ENCODE assay signal across 27 mouse cellular contexts in genomic region chr3:149496122-149496521, GRCm38 (mm10).
DNase-seq lines count a peak whose midpoint lies in the region; ATAC-seq and TF ChIP-seq lines count a peak whose summit lies in the region.
"Had no signal": no experiment of that assay in that cellular context is flagged by ENCODE, and none has a peak within 500 bp of the region (broad histone marks: within the 10 kb centered on the region; RNA-seq: fewer than 3 reads in every experiment).

No protein-coding gene starts in this region.

- H3K4me3 ChIP-seq in intestine, embryonic 14.5 days (ENCODE audit: low read depth, low read length): no peak overlapping the region
- no peak overlapping the region for H3K4me3 ChIP-seq in intestine, postnatal 0 days (ENCODE audit: low read depth, low read length)
- H3K4me3 ChIP-seq in embryonic facial prominence, embryonic 12.5 days: no peak overlapping the region
- H3K4me3 ChIP-seq in intestine, embryonic 15.5 days (replicated peaks): no peak overlapping the region
- H3K4me3 ChIP-seq in stomach, embryonic 14.5 days (ENCODE audit: low read depth, low read length): no peak overlapping the region
- H3K4me3 ChIP-seq: forebrain, embryonic 13.5 days; heart, embryonic 10.5 days; heart, embryonic 15.5 days; hindbrain, embryonic 12.5 days; liver, embryonic 12.5 days; midbrain, embryonic 10.5 days; midbrain, embryonic 15.5 days; neural tube, embryonic 15.5 days had no signal

- DNase-seq in intestine, embryonic 14.5 days (ENCODE audit: low spot score): no peak
- DNase-seq in cerebellum, postnatal 25 days: no peak
- DNase-seq in right cerebral cortex, adult 18-20 months: no peak
- DNase-seq in heart, adult 9 months (ENCODE audit: low spot score in 2 of 2): no peak
- DNase-seq: cerebellum, adult 8-10 months; cerebellum, postnatal 36 days; gastrocnemius, postnatal 14 days; heart, postnatal 36 days; kidney, adult 18-20 months; layer of hippocampus, postnatal 36 days; liver, postnatal 0 days; thymus, adult 2 months; thymus, postnatal 36 days had no signal

- WGBS in intestine, embryonic 14.5 days: 38% methylated on average over 2 of the region's 2 CpGs
- WGBS in intestine, postnatal 0 days: 50% methylated on average over 2 of the region's 2 CpGs
- WGBS in embryonic facial prominence, embryonic 12.5 days: 35% methylated on average over 2 of the region's 2 CpGs
- 54% methylated on average over 2 of the region's 2 CpGs for WGBS in intestine, embryonic 15.5 days
- WGBS in stomach, embryonic 14.5 days: 42% methylated on average over 2 of the region's 2 CpGs

- H3K36me3 ChIP-seq in intestine, embryonic 14.5 days (ENCODE audit: control insufficient read depth, insufficient read depth, low read length): no peaks in the 10 kb centered on the region
- no peaks in the 10 kb centered on the region for H3K36me3 ChIP-seq in intestine, postnatal 0 days (ENCODE audit: control insufficient read depth, insufficient read depth)
- H3K36me3 ChIP-seq in embryonic facial prominence, embryonic 12.5 days: no peaks in the 10 kb centered on the region
- H3K36me3 ChIP-seq in intestine, embryonic 15.5 days: no peaks in the 10 kb centered on the region
- H3K36me3 ChIP-seq in stomach, embryonic 14.5 days (ENCODE audit: control insufficient read depth, insufficient read depth, low read length): no peaks in the 10 kb centered on the region
- H3K36me3 ChIP-seq: heart, embryonic 10.5 days; heart, embryonic 15.5 days; hindbrain, embryonic 12.5 days; liver, embryonic 12.5 days; midbrain, embryonic 10.5 days; midbrain, embryonic 15.5 days; neural tube, embryonic 15.5 days had no signal

- ATAC-seq in intestine, embryonic 14.5 days (replicated peaks; ENCODE audit: low FRiP score, low TSS enrichment, low read depth): no peak
- no peak for ATAC-seq in intestine, postnatal 0 days
- no peak for ATAC-seq in embryonic facial prominence, embryonic 12.5 days (ENCODE audit: insufficient number of reproducible peaks, insufficient read depth, low FRiP score, low TSS enrichment)
- ATAC-seq in intestine, embryonic 15.5 days: no peak; the same call in 1 of the 2 replicates
- no peak for ATAC-seq in stomach, embryonic 14.5 days (ENCODE audit: insufficient number of reproducible peaks, insufficient read depth, low FRiP score, low read depth)
- ATAC-seq: forebrain, embryonic 13.5 days; hindbrain, postnatal 0 days; liver, embryonic 12.5 days; liver, postnatal 0 days; midbrain, embryonic 15.5 days; Patski had no signal

- no peak for TF ChIP-seq CTCF in intestine, postnatal 0 days (IDR thresholded peaks at IDR 0.05; ENCODE audit: low read depth)

- peak overlapping the region; percentile 87 for H3K27ac ChIP-seq in intestine, embryonic 14.5 days (ENCODE audit: low read depth)
- H3K27ac ChIP-seq in intestine, postnatal 0 days (ENCODE audit: low read depth, low read length): no peak overlapping the region
- H3K27ac ChIP-seq in embryonic facial prominence, embryonic 12.5 days: peak overlapping the region; percentile 78
- peak overlapping the region; percentile 41; the same call in 1 of the 2 replicates for H3K27ac ChIP-seq in intestine, embryonic 15.5 days
- H3K27ac ChIP-seq in stomach, embryonic 14.5 days (ENCODE audit: low read length): peak overlapping the region; percentile 87
- H3K27ac ChIP-seq: forebrain, embryonic 13.5 days; heart, embryonic 10.5 days; heart, embryonic 15.5 days; hindbrain, embryonic 12.5 days; hindbrain, postnatal 0 days; liver, embryonic 12.5 days; midbrain, embryonic 10.5 days; midbrain, embryonic 15.5 days; neural tube, embryonic 15.5 days had no signal

- H3K4me2 ChIP-seq in intestine, embryonic 14.5 days (ENCODE audit: low read length): no peak overlapping the region
- no peak overlapping the region for H3K4me2 ChIP-seq in intestine, postnatal 0 days (replicated peaks; ENCODE audit: low read depth)
- no peak overlapping the region for H3K4me2 ChIP-seq in embryonic facial prominence, embryonic 12.5 days (replicated peaks)
- no peak overlapping the region for H3K4me2 ChIP-seq in intestine, embryonic 15.5 days (replicated peaks)
- H3K4me2 ChIP-seq in stomach, embryonic 14.5 days (replicated peaks; ENCODE audit: low read depth, low read length): no peak overlapping the region
- H3K4me2 ChIP-seq: forebrain, embryonic 13.5 days; heart, embryonic 15.5 days; hindbrain, embryonic 12.5 days; liver, embryonic 12.5 days; midbrain, embryonic 15.5 days; neural tube, embryonic 15.5 days had no signal

- H3K9ac ChIP-seq in intestine, embryonic 14.5 days (ENCODE audit: low read length): no peak overlapping the region
- no peak overlapping the region for H3K9ac ChIP-seq in intestine, postnatal 0 days (ENCODE audit: low read depth, low read length)
- no peak overlapping the region for H3K9ac ChIP-seq in embryonic facial prominence, embryonic 12.5 days
- no peak overlapping the region for H3K9ac ChIP-seq in intestine, embryonic 15.5 days
- H3K9ac ChIP-seq in stomach, embryonic 14.5 days (replicated peaks; ENCODE audit: low read depth, low read length): no peak overlapping the region
- H3K9ac ChIP-seq: forebrain, embryonic 13.5 days; heart, embryonic 15.5 days; hindbrain, embryonic 12.5 days; liver, embryonic 12.5 days; liver, postnatal 0 days; midbrain, embryonic 15.5 days; neural tube, embryonic 15.5 days had no signal

- H3K4me1 ChIP-seq in intestine, embryonic 14.5 days (replicated peaks; ENCODE audit: control insufficient read depth, insufficient read depth, low read length): no peaks in the 10 kb centered on the region; the same call in 1 of the 2 replicates
- no peaks in the 10 kb centered on the region for H3K4me1 ChIP-seq in intestine, postnatal 0 days (replicated peaks; ENCODE audit: control insufficient read depth, insufficient read depth, low read length)
- peaks cover 12% of the 10 kb centered on the region for H3K4me1 ChIP-seq in embryonic facial prominence, embryonic 12.5 days
- no peaks in the 10 kb centered on the region for H3K4me1 ChIP-seq in intestine, embryonic 15.5 days (replicated peaks)
- peaks cover 5% of the 10 kb centered on the region; the same call in 1 of the 2 replicates for H3K4me1 ChIP-seq in stomach, embryonic 14.5 days (ENCODE audit: control insufficient read depth, insufficient read depth, low read length)
- H3K4me1 ChIP-seq: forebrain, embryonic 13.5 days; heart, embryonic 10.5 days; heart, embryonic 15.5 days; hindbrain, embryonic 12.5 days; liver, embryonic 12.5 days; midbrain, embryonic 10.5 days; midbrain, embryonic 15.5 days; neural tube, embryonic 15.5 days had no signal

- no peaks in the 10 kb centered on the region for H3K27me3 ChIP-seq in intestine, embryonic 14.5 days (replicated peaks; ENCODE audit: control insufficient read depth, insufficient read depth, low read length)
- H3K27me3 ChIP-seq in intestine, postnatal 0 days (replicated peaks; ENCODE audit: control insufficient read depth, insufficient read depth, low read length): no peaks in the 10 kb centered on the region
- no peaks in the 10 kb centered on the region for H3K27me3 ChIP-seq in embryonic facial prominence, embryonic 12.5 days
- H3K27me3 ChIP-seq in intestine, embryonic 15.5 days (replicated peaks): no peaks in the 10 kb centered on the region
- no peaks in the 10 kb centered on the region for H3K27me3 ChIP-seq in stomach, embryonic 14.5 days (ENCODE audit: control insufficient read depth, insufficient read depth, low read length)
- H3K27me3 ChIP-seq: forebrain, embryonic 13.5 days; heart, embryonic 15.5 days; hindbrain, embryonic 12.5 days; liver, embryonic 12.5 days; midbrain, embryonic 15.5 days; neural tube, embryonic 15.5 days; Patski had no signal

- H3K9me3 ChIP-seq in intestine, embryonic 14.5 days (ENCODE audit: control insufficient read depth, low read length): no peaks in the 10 kb centered on the region
- no peaks in the 10 kb centered on the region for H3K9me3 ChIP-seq in intestine, postnatal 0 days (ENCODE audit: control insufficient read depth)
- no peaks in the 10 kb centered on the region for H3K9me3 ChIP-seq in embryonic facial prominence, embryonic 12.5 days
- no peaks in the 10 kb centered on the region for H3K9me3 ChIP-seq in intestine, embryonic 15.5 days
- no peaks in the 10 kb centered on the region for H3K9me3 ChIP-seq in stomach, embryonic 14.5 days (ENCODE audit: control insufficient read depth, low read depth, low read length)
- H3K9me3 ChIP-seq: forebrain, embryonic 13.5 days; heart, embryonic 10.5 days; heart, embryonic 15.5 days; hindbrain, embryonic 12.5 days; liver, embryonic 12.5 days; midbrain, embryonic 10.5 days; midbrain, embryonic 15.5 days; neural tube, embryonic 15.5 days had no signal
